Mouse (Mus musculus) cerebellum, postnatal 4 days (tissue): Measurements from ENCODE around the gene Atp5h.
A peak's percentile ranks its signal among the peaks of the same experiment; 100 is the strongest.

Experiments
- DNase-seq, 2 experiments: peaks; one replicate each; pipeline ENCODE4 v3.0.0; 2022; ENCODE audit warnings: low spot score in 2 of 2, mixed read lengths in 1 of 2

Atp5h gene

DNA sequence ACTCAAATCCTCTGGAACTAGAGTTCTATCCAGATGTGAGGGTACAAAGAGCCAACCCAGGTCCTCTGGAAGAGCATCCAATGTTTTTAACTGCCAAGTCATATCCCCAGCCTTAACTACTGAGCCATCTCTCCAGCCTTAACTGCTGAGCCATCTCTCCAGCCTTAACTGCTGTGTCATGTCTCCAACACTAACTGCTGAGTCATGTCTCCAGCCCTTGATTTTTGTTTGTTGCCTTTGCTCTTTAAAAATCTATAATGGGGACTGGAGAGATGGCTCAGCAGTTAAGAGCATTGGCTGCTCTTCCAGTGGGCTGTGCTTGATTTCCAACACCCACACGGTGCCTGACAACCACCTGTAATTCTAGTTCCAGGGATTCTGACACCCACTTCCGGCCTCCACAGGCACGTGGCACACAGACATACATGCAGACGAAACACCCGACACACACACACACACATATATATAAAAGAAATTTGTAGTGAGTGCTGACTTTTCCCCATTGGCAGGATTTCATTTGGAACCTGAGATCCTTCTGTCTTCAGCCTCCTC, 17.9 kb upstream of the Atp5h start:
- DNase-seq: no peak

DNA sequence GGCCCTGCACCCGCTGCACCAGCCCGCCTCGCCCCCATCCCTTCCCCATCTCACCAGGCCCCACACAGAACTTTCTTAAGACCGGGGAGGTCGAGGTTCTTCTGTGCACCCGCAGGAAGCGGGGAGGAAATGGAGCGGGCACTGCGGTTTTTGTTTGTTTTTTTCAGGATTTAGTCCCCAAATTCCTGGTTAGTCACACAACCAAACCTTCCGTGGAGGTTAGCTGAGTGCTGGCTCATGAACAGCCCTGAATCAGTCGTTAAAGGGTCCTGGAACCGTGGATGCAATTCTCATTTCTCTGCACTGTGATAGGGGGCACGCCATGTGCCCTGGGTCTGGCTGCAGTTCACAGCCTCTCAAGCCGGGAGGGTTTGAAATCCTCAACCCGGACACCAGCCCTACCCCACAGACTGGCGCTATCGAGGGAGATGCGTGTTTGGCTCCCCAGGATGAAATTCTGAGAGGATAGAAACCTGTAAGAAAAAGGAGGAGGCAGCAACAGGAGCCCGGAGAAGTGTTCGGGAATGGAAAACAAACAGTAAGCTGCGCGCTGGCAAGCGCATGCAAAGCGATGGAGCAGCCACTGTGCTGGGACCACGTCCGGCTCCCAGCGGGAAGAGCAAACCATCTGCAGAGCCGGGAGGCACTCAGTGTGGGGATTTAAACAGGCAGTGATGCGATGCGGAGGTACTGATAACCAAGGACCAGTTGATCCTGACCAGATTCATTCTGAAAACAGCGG, 16.0 kb upstream of the Atp5h start:
- DNase-seq: peak in 1 of 2 experiments; percentile 30

DNA sequence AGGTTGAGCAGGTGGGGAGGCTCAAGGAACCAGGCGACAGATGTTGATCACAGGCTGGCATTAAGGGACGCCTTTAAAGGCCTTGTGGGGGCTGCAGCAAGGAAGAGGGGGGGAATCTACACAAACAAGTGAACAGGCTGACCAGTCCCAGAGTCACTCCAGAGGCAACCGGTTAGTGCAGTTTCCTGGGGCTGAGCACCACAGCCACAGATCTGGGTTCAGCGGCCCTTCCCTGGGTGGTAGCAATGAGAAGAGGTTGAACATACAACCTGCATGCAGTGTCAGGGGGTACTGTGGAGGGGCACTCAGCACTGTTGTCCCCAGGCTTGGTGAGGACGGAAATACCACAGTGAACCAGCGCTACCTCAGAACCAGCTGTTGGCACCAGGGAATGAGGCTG, 13.6 kb upstream of the Atp5h start:
- no peak for DNase-seq

DNA sequence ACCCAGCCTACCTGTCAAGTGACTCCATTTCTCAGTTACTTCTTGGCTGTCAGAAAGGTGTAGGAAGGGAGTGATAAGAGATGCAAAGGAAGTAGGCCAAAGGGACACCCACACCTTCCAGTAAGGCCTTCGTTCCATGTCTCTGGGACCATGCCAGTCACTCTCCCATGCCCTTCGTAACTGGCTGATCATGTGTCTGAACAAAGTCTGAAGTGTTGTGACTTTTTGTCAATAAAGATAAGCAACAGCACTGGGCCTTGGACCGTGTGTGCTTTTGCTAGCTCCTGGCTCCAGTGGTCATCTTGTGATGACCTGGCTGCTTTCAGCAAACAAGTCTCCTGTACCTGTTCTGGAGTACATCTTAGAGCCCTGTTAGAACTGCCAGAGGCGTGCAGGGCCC, 13.1 kb upstream of the Atp5h start:
- no peak for DNase-seq

DNA sequence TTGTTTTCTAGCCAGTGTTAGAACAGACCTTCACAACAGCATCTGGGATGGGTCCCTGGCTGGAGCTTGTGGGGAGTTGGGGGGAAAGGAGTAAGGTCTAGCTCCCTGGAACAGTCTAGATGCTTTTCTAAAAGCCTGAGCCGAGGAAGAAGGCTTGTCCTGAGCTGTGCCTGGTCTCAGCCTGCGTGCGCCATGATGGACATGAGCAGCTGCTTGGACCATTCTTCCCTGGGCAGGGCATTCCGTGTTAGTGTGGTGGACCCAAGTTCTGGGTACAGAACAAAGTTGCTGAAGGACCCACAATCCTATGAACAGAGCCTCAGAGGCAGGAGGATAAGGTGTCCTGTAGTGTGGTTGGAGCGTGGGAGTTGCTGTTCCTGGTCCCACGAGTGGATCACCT, 10.8 kb upstream of the Atp5h start:
- no peak for DNase-seq

DNA sequence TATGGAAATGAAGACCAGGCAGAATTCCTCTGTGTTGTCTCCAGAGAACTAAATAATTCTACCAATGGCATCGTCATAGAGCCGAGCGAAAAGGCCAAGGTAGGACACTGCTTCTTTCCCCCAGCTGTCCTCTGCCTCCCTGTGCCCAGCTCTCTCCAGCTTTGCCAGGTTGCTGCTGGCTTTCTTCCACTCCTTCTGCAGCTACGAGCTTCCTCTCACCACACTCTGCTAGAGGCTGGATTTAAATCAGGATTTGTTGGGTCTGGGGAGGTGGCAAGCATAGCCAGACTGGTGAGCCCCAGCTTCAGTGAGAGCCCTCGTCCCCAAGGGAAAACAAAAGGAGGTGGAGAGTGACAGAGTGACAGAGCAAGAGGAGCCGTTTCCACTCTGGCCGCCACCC, 9.5 kb upstream of the Atp5h start:
- no peak for DNase-seq

DNA sequence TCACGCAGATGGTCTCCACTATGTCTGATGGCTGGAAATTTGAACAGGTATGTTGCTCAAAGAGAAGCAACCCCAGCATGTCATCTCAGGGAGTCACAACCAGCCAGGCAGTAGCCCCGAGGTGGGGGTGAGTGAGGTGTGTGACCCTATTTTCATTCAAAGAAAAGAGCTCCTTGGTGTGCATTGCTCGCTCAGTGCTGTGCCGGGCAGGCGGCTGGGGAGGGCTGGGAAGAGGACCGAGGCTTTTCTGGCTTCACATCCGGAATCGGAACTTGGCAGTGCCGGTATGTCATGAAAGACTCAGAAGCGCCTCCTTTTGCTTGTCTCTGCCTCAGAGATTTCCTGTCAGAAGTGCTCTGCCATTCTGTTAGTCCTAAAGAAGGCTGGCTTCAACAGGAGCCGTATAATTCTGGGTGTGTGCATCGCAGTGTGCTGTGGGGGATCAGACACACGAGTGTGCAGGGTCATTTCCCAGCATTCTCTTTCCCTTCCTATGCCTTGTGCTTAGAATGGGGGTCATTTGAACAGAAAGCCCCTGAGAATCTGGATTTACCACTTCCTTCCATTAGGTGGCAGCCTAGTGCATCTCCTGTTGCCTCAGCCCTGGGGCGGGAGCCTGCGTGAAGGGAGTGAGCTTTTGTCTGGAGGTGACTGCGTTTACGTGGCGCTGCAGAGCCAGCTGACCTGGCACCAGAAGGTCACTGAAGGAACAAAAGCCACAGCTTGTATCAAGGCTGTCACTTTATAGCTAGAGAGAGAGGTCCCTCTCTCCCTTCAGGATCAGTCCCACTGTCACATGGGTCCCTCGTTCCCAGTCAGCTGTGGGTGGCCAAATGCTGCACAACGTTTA, 7.9 kb upstream of the Atp5h start:
- peak in 1 of 2 experiments; percentile 73 for DNase-seq

DNA sequence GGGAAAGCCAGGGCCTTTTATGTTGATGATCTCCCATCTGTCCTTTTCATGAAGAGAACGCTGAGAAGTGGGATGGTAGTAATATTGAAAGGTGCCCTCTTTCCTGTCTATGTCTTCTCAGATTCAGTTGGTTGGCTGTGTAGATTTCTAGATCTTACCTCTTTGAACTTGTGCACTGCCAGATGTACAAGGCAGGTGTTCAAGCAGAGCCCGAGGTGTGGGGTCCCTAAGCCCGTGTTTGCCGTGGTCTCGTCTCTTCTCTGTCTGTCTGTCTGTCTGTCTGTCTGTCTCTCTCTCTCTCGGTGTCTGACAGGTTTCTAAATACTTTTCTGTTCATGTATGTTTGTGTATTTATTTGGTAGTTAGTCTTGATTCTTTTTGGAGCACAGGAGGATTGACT, 5.9 kb upstream of the Atp5h start:
- no peak for DNase-seq

DNA sequence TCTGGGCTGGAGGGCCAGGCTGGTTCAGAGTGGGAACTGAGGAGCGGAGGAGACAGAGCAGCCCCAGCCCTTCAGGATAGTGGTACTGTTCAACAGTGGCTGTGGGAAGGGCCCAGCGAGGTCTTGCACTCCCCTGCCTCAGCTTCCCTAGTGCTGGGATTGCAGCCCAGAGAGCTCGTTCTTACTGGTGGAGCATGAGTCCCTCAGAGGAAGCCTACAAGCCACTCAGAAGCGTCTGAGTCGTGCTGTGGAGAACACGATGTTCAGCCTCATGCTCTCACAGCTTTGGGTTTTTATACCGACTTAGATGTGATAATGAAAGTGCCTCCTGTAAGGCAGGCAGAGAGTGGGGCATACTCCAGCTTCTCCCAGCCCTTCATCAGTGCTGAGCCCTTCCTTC, 4.9 kb upstream of the Atp5h start:
- no peak for DNase-seq

DNA sequence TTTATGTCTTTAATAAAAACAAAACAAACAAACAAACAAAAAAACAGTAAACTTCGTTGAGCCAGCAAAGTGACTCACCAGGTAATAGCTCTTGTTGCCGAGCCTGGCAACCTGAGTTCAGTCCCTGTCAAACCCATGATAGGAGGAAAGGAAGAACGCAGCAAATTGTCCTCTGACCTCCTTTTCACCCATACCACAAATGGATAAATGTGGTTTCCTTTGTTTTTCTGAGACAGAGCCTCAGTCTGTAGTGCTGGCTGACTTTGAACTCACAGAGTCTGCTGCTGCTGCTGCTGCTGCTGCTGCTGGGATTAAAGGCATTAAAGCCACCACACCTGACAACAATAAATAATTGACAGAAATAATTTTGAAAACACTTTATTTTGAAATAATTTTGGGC, 3.3 kb upstream of the Atp5h start:
- DNase-seq: no peak

DNA sequence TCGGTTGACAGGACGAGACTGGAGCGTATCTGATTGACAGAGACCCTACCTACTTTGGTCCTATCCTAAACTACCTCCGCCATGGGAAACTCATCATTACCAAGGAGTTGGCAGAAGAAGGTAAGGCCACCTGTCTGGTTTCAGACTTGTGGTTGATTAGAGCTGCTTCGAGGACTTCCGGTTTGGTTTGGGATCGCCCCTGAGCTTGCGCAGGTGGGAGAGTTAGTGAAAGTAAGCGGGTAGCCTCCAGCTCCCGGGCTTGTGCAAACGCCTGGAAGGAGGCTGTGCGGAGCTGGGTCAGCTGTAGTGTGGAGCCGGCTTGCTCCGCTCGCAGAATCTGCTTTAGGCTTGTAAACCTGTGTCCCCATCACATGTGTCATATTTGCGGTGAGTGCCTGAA, 2.2 kb upstream of the Atp5h start:
- DNase-seq: no peak

DNA sequence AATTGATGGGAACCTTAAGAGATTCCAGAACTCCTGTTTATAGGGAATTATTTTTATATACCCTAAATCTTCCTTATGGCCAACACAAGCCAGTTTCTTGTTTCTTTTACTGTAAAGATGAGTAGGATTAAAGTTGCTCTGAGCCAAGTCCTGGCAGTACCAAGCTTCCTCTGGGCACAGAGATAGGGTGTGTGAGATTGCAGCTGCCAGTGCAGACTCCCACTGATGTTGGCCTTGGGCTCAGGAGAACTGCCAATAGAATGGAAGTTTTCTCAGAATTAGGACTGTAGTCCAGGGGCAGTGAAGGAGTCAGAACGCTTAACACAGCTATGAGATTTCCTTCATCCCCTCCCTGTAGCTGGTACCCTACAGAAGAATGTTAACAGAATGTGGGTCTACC, 1.6 kb upstream of the Atp5h start:
- DNase-seq: no peak

DNA sequence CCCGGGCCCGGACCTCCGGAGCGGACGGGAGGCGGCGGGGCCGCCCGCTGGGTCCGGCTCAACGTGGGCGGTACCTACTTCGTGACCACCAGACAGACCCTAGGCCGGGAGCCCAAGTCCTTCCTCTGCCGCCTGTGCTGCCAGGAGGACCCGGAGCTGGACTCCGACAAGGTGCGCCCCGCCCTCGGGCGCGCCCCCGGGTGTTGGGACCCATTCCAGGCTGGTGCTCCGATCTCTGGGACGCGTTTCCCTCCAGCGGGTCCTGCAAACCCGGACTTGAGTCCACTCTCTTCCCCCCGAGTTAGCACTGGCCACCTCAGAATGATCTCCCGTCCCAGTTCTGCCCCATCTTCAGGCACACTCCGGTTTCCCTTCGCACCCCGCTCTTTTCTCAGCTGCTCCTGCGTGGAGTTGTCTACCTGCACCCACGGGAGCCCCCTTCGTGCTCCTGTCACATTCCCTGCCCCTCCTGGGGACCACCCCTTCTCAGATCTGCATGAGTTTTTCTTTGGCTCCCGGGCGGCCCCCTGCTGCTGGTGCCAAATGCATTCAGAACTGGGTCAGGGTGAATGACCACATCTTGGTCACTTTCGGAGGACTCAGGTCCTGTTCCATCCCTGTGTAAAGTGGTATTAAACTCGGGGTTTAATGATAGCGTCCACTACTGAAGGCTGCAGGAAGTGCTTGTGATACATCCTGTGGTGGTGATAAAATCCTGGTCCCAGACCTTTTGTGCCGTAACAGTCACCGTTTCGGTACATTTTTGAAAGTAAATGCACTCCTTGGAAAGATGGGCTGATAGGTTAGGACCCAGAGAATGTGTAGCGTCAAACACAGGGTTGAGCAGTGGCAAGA, 801 bp upstream of the Atp5h start:
- DNase-seq: peak in 1 of 2 experiments; percentile 69

DNA sequence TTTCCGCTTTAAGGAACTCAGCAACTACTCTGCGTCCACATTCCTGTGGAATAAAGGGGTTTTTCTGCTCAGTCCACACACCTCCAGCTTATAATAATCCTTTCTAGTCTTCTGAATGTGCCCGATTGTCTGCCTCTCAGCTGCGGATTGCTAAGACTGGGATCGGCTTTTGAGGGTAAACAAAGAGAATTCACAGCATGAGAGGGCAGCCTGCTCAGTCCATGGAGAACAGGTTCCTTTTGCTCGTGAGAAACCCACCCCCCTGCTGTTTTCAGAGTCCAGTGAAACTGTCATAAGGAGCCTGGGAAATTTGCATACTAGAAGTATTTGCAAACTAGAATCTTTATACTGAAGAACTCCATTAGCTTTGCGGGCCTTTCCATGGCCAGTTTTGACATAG, 10.2 kb downstream of the Atp5h start:
- no peak for DNase-seq

DNA sequence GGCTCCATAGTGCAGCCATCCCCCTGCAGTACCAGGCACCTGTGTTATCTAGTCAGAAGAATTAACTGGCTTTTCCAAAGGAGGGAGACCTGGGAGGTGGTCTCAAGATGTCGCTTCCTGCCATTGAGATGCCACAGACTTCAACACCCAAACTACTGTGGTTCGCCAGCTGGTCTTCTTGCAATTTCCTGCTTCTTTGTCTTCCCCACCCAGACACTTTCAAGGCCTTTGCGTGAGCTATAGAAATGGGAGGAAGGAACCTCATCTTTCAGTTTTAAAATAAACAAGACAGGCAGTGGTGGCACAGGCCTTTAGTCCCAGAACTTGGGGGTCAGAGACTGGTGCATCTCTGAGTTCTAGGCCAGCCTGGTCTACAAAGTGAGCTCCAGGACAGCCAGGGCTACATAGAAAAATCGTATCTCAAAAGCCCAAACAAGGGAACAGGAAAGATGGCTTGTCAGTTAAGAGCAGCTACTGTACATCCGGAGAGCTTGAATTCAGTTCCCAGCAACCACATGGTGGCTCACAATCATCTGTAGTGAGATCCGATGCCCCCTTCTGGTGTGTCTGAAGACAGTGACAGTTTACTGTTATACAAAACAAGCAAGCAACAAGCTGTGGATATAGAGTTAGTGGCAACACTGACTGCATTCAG, 11.4 kb downstream of the Atp5h start:
- DNase-seq: no peak

DNA sequence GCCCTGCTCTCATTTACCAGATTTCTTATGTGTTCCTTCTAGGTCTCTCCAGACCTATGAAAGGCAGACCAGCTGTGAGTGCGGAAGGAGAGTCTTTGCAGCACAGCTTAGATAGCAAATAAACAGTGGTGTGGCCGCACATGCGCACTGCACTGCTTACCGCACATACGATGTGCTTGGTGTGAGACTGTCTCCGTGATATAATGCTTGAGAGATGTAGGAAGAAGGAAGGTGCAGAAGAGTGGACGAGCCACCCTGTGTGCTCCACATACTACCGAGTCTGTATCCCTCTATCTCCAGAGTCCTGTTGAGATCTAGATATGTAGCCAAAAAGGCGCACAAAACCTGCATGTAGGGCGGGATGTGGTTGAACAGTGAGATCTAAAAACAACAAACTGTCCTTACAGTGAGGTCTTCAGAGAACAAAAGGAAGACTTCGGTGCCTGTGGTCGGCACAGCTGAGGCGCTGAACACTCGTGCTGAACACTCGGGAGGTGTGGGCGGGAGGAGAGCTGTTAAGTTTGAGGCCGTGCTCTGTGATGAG, 12.8 kb downstream of the Atp5h start:
- DNase-seq: no peak

DNA sequence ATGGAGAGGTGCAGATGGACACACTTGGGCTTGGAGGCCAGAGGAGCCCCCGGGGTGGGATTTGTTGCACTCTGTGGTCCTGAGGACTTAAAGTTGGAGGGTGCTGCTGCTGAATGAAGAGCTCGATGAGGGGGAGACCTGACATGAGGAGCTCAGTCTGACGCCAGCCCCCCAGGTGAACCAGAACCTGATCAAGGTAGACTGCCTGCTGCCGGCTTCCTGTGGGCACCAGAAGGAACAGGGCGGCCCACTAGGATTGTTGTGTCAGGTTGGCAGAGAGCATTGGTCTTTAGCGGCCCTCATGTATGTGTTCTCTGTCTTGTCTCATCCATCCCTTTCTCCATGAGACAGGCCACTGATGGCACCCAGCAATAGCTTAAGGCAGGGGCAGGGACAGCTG, 14.0 kb downstream of the Atp5h start:
- DNase-seq: no peak

DNA sequence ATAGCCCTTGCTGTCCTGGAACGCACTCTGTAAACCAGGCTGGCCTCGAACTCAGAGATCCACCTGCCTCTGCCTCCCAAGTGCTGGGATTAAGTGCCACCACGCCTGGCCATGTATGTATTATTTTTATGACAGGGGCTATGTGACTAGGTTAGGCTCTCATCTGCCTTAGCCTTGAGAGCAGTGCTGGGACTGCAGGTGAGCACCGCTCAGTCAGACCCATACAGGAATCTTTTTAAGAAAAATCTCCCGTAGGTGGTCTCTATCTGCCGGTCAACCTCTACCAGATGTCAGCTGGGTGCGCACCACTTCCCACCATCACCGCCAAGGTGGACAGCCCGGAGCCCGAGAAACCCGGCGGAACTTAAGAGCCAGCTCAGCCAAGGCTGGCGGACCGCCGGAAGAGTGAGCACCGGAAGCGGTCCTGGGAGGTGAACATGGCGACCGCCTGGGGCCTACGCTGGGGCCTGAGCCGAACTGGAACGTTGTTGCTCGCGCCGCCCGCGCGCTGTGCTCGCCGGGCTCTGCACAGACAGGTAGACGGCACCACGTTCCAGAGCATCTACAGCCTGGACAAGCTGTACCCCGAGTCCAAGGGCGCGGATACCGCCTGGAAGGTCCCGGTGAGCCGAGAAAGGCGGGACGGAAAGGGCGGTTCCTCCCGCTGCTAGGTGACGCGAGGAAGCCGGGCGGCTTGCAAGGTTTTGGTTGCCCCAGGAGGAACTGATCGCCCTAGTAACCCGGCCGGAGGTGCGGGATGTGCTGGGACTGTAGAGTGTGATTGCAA, 16.2 kb downstream of the Atp5h start, which contains the start of gene Mrpl58:
Mrpl58 (plus strand) TSS at position 415 of the 787 bp plus-strand sequence.
- DNase-seq: peak; percentile 67 to 85

DNA sequence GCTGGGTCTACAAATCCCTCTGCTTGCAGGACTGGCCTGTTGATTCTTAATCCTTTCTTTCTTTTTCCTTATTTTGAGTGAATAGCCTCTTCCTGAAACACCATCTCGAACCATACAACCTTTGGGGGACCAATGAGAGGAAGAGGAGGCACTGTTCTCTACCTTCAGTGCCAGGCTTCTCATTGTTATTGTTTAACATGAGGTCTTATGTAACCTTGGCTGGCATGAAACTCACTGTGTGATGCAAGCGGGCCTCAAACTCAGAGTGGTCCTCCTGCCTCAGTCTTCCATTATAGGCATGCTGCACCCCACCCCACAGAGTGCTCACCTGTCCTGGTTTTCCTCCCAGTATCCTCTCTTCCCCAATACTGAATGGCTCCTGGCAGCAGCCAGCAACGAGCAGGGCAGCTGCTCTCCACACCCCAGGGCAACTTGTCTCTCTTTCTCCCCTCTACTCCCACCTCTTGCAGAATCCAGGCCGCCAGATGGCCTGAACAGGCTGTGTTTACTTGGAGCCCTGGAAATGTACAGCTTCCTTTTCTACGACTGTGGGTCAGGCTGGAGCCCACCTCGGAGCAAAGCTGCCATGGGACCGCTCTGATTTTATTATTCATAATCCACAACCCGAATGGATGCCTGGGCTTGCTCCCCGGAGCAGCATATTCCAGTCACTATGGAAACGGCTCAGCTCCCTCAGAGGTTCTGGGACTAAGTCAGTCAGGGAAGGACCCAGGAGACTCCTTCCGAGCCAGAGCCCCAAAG, 19.0 kb downstream of the Atp5h start:
- DNase-seq: peak in 1 of 2 experiments; percentile 55
